Mouse (Mus musculus): ENCODE measurements around the gene Tmem79.
"Not testable (repeated sequence)": the region's sequence is repeated elsewhere in the genome, so short reads cannot be mapped to it uniquely, and the experiment has no call there.

Tmem79 gene

DNA sequence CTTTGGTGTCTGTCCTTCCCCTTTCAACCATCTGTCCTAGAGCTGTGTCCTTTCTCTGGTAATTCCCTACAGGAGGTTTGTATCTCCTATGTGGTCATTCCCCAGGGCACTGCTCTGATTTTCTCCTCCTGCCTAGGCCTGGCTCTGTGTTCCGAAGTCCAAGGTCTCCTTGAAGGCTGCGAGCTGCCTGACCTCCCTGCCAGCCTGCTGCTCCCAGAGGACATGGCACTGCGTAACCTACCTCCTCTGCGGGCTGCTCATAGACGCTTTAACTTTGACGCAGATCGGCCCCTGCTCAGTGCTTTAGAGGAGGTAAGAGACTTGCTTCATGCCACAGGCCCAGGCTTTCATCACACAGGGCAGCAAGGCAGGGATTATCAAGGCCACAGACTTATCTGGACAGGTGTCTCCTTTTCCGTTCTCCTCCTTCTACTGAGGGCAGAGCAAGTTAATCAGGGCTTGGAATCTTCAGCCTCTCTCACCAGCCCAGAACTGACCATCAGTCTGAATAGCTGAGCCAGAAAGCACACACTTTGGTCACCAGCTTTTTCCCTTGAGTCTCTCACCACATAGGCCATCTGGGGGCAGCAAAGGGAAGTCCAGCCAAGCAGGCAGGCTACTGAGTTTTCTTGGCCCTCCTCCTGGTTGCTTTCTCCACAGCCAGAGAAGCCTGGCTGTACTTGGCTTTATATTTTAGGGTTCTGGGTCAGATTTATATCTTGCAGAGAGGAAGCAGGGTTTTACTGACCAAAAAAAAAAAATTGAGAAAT lies 18.6 kb upstream of the Tmem79 start:
- DNase-seq (ENCODE audit: low read depth) = no peak

DNA sequence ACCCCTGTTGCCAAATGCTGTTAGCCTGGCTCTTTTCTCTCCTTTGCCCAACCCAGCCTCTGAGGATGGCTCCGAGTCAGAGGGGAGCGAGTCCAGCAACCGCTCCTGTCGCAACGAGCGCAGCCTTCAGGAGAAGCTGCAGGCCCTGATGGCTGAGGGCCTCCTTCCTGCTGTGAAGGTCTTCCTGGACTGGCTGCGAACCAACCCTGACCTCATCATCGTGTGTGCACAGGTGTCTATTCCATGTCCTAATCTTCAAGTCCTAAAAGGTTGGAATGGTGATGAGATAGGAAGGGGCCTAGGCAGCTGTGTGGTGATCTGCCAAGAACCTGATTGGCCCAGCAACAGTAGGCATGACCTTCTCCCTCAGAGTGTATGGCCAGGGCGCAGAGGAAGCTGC lies 17.0 kb upstream of the Tmem79 start:
- no peak for DNase-seq (ENCODE audit: low read depth)

DNA sequence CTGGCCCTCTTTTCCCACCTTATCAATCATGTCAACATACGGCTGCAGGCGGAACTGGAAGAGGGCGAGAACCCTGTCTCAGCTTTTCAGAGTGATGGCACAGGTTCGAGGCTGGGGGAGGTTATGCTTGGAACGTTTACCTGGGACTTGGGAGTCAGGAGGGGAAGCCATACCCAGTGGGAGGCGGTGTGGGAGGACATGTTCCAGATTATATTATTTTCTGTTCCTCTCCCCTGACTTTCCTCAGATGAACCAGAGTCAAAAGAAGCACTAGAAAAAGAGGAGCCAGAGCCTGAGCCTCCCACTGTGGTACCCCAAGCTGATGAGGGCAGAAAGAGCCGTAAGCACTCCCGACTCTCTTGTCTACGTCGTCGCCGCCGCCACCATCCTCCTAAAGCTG lies 14.8 kb upstream of the Tmem79 start:
- DNase-seq (ENCODE audit: low read depth) = no peak

DNA sequence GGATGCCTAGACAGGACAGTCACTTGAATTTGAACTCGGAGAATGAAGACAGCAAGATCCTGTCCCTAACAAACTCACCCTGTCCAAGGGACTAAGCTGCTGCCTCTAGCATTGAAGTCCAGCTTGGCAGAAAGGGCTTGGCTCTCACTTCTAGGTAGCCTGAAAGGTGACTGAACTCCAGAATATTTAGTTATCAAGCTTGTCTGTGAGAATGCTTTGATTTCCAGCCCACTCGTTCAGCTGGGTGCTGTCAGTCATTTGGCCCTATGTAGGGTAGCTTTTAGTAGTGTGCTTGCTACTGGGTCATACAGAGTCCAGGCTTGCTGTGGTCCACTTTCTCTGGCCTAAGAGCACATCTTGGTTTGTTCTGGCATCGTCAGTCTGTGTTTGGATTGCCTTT lies 3.1 kb upstream of the Tmem79 start:
- DNase-seq (ENCODE audit: low read depth) = no peak

DNA sequence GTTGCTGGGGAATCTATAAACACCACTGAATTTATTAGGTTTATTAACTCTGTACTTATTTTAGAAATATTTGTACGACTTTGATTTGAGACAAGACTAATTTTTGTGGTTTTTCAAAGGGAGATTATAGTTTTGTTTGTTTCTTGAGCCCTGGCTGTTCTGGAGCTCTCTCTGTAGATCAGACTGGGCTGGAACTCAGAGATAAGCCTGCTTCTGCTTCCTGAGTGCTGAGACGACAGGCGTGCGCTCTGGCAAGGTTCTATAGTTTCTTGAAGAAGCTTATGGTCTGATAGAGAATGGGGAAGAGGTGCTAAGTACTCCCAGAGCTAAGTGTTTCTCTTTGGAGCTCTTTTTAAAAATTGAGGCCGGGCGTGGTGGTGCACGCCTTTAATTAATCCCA lies 2.4 kb upstream of the Tmem79 start:
- DNase-seq (ENCODE audit: low read depth) = no peak

DNA sequence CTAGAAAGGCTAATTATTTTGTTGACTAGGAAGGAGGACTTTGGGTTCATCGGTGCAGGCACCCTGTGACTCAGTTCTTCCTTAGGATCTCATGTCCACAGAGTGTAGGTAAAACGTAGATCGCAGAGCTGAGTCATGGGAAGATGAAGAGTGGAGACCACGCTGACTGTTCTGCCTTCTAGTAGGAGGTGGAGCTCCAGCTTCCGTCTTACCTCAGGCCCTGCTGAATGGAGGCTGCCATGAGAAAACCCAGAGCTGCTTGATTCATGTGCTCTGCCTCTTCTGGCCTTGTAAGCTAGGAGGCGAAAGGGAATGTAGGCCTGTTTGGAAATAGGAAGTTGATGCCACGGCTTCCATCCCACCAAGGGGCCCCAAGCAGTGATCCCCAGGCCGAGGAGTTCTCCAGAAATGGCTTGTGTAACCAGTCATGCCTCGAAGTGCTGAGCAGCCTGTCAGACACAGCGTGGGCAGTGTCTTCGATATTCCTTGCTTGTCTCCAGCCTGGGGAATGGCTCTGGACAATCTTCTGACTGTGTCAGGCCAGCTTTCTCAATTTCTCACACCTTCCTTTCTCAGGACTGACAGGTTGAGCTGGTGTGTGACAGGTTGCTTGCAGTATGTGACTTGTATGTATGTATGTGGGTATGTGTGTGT lies 1.5 kb upstream of the Tmem79 start:
- DNase-seq (ENCODE audit: low read depth) = peak; percentile 50

DNA sequence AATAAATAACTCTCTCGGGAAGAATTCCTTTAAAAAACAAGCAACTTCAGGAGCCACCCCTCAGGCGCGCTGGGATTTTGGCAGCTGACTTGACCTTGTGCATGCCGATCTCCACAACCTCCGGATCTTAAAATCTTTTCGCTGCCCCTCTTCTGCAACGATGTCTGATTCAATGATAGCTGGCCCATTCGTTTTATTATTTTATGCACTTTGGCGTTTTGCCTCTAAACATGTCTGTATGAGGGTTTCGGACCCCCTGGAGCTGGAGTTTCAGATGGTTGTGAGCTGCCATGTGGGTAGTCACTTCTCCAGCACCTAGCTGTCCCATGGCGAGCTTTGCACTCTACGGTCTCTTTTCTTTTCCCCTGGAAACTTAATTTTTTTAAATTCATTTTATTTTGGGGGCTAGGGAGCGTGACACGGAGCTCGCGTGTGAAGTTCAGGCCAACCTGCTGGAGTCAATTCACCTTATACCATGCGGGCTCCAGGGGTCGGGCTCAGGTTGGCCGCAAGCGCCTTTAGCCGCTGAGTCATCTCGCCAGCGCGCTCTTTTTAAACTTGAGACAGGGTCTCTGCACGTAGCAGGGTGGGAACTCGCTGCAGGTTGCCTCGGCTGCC lies 403 bp downstream of the Tmem79 start:
- no peak for DNase-seq (ENCODE audit: low read depth)

DNA sequence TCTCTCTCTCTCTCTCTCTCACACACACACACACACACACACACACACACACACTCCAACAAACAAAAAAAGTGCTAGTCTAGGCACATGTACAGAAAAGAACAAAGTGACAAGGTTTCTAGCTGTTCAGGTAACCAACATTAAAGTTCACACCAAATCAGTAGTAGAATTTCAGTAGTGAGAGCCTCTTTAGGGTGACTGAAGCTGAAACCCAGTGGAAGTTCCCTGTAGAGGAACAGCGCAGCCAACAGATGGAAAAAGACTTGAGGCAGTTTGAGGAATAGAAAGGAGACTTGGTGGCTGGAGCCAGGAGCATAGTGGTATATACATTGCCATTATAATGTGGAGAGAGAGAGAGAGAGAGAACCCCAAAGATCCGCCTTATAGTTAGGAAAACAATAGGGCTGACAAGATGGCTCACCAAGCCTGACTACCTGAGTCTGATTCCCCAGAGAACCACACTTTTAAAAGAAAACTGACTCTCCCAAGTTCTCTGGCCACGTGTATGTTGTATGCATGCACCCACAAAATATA lies 979 bp downstream of the Tmem79 start:
- DNase-seq (ENCODE audit: low read depth) = no peak

DNA sequence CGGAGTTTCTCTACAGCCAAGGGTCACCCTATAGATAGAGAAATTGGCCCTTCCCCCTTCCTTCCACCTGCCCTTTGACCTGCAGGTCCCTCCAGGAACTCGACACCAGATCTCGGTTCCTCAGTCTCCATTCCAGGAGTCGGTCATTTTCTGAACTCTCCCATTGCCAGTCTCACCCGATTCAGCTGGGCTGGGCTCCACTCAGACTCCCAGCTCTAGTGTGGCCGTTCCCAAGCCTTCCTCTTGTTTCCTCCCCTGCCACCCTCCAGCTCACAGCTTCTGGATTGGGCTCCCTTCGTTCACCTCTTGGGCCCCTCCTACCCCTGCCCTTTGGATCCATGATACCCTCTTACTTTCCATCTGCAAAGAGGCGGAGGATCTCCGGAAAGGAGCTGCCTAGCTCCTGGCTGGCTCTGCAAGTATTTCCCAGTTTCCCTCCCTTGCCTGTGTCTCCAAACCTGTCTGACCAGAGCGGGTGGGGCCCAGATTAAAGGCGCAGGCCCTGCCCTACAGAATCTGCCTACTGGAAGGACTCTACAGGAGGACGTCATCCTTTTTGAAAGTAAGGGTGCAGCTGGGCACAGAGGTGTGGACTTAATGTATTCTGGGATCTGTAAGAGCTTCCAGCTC lies 1.8 kb downstream of the Tmem79 start:
- DNase-seq (ENCODE audit: low read depth) = no peak

DNA sequence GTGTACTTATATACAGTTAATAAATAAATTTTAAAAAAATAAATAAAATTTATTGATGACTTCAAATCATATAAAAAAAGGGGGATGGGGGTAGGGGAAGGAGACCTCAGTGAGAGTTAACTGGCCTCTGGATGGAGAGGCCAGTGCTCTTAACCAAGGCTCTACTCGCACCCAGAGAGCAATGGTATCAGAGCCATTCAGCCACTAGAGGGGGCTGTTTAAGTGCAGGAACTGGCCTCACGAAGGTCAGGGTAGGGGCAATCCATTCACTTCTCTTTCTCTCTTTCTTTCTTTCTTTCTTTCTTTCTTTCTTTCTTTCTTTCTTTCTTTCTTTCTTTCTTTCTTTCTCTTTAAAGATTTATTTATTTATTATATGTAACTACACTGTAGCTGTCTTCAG lies 4.7 kb downstream of the Tmem79 start:
- peak; percentile 62 for DNase-seq (ENCODE audit: low read depth)

DNA sequence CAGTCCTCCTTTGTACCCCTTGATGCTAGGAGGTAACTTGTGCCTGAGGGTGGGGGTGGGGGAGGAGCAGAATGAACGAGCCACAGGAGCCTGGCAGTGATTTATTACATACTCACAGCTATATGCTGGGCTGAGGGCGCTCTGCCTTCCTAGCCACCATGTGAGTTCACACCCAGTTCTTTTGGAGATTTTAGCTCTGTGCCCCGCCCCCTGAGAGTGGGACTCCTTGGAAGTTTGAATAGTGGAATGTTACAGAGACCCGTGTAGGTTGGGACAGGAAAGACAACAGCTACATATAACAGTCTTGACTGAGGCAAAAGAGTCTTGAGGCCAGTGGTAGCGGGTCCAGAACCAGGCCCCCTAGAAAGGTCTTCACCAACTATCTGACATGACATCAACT lies 7.0 kb downstream of the Tmem79 start:
- DNase-seq (ENCODE audit: low read depth) = no peak

DNA sequence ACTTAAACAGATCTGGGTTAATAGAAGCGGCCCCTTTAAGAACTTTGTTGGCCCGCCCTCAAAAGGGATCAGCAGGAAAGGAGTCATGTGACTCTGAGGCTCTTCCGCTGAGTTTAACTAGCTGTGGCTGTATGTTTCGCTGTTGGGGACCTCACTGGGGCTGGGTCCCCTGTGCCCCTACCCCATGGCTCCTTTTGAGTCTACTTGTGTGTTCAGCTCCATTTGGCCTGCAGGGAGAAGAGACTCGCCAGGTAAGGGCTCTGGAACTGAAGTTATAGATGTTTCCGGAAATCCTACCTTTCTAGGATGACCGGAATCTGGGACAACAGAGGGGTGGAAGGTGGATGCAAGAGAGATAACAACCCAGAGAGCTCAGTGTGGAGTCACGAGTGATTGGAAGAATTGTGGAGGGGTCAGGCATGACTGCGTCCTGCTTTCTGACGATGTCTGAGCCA lies 11.0 kb downstream of the Tmem79 start, which contains the start of gene Glmp:
TSS of gene Glmp (plus strand) at position 73 of the 455 bp plus-strand sequence.
- DNase-seq (ENCODE audit: low read depth) = peak; percentile 54

DNA sequence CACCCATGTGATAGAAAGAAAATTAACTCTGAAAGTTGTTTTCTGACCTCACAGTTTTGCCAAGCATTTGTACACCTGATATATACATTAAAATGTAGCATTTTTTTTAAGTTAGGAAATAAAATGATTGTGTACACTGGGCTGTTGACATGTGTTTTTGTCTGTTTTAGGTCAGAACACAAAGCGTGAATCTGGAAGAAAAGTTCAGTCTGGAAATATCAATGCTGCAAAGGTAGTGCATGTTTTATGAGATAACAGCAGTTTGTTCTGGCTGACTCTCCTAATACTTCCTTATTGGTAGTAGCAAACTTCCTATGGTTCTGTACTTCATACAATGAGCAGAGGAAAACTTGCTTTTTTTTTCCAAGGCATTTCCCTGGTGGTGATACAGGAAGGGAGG lies 36.8 kb downstream of the Tmem79 start:
- no peak for DNase-seq (ENCODE audit: low read depth)

DNA sequence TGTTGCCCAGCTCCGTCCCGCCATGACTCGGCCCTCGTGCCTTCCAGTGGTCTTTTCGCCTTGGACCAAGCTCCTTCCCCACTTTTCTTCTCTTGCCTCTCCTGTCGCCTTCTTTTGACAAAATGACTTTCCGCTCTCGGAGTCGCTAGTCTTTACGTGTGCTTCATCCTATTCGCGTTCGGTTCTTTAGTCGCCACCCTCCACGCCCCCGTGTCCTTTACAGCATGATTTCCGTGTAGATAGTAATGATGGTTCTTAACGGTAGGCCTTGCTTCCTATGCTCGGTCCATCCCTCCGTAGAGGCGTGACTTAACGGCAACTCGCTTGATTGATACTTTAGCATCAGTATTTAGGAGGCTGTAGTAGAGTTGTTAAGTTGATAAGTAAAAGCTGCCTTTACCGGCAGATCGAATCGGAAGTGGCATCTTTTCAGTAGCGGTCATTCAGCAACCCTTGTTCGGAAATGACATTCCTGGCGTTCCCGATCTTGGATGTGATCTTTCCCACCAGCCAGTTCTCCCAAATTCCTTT lies 38.6 kb downstream of the Tmem79 start:
- peak; percentile 35 for DNase-seq (ENCODE audit: low read depth)

DNA sequence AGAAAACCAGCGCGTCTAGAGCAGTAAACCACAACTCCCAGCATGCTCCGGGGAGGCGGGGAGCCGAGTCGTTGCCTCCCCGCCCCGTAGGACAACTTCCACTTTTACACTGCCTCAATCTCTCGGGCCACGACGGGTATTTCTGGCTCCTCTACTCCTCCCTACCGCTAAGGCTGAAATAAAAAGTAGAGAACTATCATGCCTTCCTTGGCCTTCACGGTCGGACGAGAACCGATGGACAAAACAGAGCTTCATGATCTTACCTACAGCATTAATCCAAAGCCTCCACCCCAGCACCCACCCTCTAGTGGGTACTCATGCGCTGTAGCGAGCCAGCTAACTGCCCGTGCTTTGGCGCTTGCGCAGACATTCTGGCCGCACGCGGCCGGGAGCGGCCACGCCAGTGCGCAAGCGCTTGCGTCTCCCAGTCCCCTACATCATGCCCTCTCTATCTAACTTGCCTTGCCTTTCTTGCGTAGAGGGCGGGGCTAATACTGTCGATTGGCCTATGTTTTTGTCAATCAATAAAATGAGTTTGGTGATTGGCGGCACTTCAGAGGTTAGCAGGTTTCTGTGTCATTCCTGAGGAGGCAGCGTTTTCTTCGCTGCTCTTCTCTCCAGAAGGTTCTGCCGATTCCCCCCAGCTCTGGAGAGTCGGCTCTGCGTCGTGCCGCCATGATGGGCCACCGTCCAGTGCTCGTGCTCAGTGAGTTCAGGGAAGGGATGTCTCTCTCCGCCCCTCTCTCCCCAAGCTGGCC lies 39.2 kb downstream of the Tmem79 start, which contains the start of the genes Tsacc and Cct3:
TSS of gene Tsacc (minus strand) at position 439 of the 758 bp plus-strand sequence.
TSS of gene Cct3 (plus strand) at position 556 of the 758 bp plus-strand sequence.
- peak; percentile 98 for DNase-seq (ENCODE audit: low read depth)

DNA sequence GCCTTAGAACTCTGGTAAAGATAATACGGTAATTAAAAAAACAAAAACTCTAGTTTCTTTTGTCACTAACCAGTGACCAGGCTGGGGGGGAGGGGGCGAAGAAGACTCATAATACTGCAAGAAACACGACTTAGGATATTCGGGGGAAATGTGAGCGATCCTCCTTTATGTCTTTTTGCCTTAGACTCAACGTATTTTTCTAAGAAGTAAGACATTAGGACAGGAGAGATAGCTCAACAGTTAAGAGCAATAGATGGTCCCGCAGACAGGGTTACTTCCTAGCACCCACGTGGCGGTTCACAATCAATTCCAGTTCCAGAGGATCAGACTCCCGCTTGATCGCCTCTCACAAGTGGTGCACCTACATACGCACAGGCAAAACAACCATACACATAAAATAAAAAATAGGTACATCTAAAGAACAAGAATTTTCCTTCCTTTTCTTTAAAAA lies 39.8 kb downstream of the Tmem79 start:
- DNase-seq (ENCODE audit: low read depth) = no peak

DNA sequence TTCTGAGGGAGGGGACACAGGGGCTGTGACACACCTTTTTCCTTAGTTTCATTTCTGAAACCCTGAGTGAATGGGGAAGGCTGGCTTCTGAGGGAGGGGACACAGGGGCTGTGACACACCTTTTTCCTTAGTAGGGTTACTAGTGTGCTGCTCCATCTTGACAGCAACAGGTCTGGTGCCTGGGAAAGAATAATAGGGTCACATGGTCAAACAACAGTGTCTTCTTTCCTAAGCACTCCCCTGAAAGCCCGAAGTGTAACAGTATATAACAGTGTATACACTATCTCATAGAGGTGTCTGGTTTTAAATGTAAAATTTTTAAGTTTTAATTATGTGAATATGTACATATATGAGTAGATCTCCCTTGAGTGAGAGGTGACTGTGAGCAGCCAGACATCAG lies 40.7 kb downstream of the Tmem79 start:
- not testable (repeated sequence) for DNase-seq (ENCODE audit: low read depth)

DNA sequence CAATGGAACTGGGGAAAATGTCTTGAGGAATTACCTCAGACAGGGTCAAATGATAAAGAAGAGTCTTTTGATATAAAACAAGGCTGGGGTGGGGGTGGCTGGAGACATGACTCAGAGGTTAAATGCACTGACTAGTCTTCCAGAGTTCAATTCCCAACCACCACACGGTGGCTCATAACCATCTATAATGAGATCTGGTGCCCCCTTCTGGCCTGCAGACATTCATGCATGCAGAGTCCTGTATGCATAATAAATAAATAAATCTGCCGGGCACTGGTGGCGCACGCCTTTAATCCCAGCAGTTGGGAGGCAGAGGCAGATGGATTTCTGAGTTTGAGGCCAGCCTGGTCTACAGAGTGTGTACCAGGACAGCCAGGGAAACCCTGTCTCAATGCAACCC lies 44.0 kb downstream of the Tmem79 start:
- DNase-seq (ENCODE audit: low read depth) = peak; percentile 20

DNA sequence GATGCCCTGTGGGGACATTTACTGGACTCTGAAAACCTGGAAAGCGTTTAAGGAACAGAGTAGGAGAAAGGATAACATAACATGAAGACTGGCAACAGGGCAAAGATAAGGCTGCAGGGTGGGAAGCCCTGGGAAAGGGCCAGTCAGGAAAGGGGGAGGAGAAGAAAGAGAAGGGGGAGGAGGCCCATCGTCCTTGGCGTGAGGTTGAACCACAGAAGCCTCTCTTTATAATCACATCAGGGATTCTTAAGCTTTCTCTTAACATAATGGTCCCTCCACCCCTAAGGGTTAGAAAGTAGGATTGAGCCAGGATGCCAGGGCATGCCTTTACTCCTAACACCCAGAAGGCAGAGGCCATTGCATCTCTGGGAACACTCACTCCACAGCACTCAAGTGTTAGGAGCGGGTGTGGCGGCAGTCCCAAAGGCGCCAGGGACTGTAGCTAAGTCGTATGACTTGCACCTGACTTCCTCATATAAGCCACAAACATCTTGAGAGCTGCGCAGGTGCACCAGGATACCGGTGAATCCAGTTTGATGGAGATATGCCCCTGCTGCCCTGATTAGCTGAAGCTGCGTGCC lies 47.7 kb downstream of the Tmem79 start:
- not testable (repeated sequence) for DNase-seq (ENCODE audit: low read depth)

DNA sequence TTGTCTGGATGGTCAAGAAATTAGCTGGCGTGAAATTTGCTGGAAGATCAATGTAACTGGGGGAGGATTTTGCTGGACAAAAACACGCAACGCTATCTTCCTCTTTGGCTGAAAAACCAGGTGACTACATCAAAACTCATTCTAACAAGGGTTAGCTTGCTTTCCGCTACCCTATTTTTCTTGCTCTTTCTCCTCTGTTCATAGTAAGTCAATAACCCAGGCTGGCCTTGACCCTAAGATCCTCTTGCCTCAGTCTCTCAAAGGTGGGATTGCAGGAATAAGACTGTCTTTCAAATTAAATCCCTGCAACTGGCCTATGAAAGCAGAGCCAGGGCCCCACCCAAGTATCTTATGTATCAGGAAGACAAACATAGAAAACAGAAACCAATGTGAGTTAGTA lies 48.8 kb downstream of the Tmem79 start, which contains the start of gene Gm38392:
TSS of gene Gm38392 (minus strand) at position 101 of the 400 bp plus-strand sequence.
- DNase-seq (ENCODE audit: low read depth) = no peak

DNA sequence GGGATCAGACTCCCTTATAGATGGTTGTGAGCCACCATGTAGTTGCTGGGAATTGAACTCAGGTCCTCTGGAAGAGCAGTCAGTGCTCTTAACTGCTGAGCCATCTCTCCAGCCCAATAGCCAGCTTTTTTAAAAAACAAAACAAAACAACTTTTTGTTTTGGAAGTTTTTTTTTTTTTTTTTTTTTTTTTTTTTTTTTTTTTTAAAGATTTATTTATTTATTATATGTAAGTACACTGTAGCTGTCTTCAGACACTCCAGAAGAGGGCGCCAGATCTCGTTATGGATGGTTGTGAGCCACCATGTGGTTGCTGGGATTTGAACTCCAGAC lies 50.4 kb downstream of the Tmem79 start:
- not testable (repeated sequence) for DNase-seq (ENCODE audit: low read depth)
